Mouse (Mus musculus): ENCODE results near the gene Add1. TPM values are rescaled to one million over a fixed set of nuclear protein-coding genes. Genes with fewer than 3 reads are reported as not detected.

Gene Add1
- 138 TPM for polyA plus RNA-seq (2014; fragmentation: Illumina TruSeq; extraction: RNeasy Lipid Tissue Mini Kit (QIAGEN cat#74804))

GRCm38 (mm10) chr5:34573268-34574221 lies at the start of gene Add1:
Gene Add1 (plus strand): TSS chr5:34573664.

GRCm38 (mm10) chr5:34525663-34526476 lies 47.6 kb upstream of the Add1 start, which contains the start of gene Sh3bp2:
Gene Sh3bp2 (plus strand): TSS chr5:34525838.

GRCm38 (mm10) chr5:34636481-34637287 lies 63.2 kb downstream of the Add1 start, which contains the start of gene Mfsd10:
Gene Mfsd10 (minus strand): TSS chr5:34637212.

GRCm38 (mm10) chr5:34659686-34660590 lies 86.5 kb downstream of the Add1 start, which contains the start of the genes Nop14 and Grk4:
Gene Nop14 (minus strand): TSS chr5:34660148.
Gene Grk4 (plus strand): TSS chr5:34660379.

Other genes with a start within 250 kb of the Add1 start
- gene Rnf4, start 237.4 kb upstream of the Add1 start, polyA plus RNA-seq (2014; fragmentation: Illumina TruSeq; extraction: RNeasy Lipid Tissue Mini Kit (QIAGEN cat#74804)), result 132 TPM
- 34.0 TPM for gene Fam193a, start 203.7 kb upstream of the Add1 start, polyA plus RNA-seq (2014; fragmentation: Illumina TruSeq; extraction: RNeasy Lipid Tissue Mini Kit (QIAGEN cat#74804))
- 6.5 TPM for gene Tnip2, start 59.7 kb upstream of the Add1 start, polyA plus RNA-seq (2014; fragmentation: Illumina TruSeq; extraction: RNeasy Lipid Tissue Mini Kit (QIAGEN cat#74804))
- gene Sh3bp2, start 47.8 kb upstream of the Add1 start, polyA plus RNA-seq (2014; fragmentation: Illumina TruSeq; extraction: RNeasy Lipid Tissue Mini Kit (QIAGEN cat#74804)), result 1.4 TPM
- gene Mfsd10, start 63.5 kb downstream of the Add1 start, polyA plus RNA-seq (2014; fragmentation: Illumina TruSeq; extraction: RNeasy Lipid Tissue Mini Kit (QIAGEN cat#74804)), result 1.4 TPM
- 47.3 TPM for gene Nop14, start 86.5 kb downstream of the Add1 start, polyA plus RNA-seq (2014; fragmentation: Illumina TruSeq; extraction: RNeasy Lipid Tissue Mini Kit (QIAGEN cat#74804))
- gene Grk4, start 86.7 kb downstream of the Add1 start, polyA plus RNA-seq (2014; fragmentation: Illumina TruSeq; extraction: RNeasy Lipid Tissue Mini Kit (QIAGEN cat#74804)), result 13.8 TPM
- 8.2 TPM for gene Htt, start 188.1 kb downstream of the Add1 start, polyA plus RNA-seq (2014; fragmentation: Illumina TruSeq; extraction: RNeasy Lipid Tissue Mini Kit (QIAGEN cat#74804))

Measured in ovary, adult 10 weeks (tissue).